Mouse (Mus musculus): ENCODE data around the gene Sstr1. TPM values are rescaled to one million over a fixed set of nuclear protein-coding genes. Genes with fewer than 3 reads are reported as not detected.

Sstr1 gene
- not detected for total RNA-seq (2023)

GRCm38 (mm10) chr12:58211163-58212071 is at the start of gene Sstr1:
Gene Sstr1, plus strand, starts transcription at chr12:58211772.

Other genes starting within 250 kb of the Sstr1 start
- not detected for gene Clec14a, start 57.5 kb downstream of the Sstr1 start, total RNA-seq (2023)